ENCODE assay signal across 9 mouse cellular contexts in genomic region chr5:135263866-135264503, GRCm38 (mm10). TPM values are rescaled to one million over a fixed set of nuclear protein-coding genes. Genes with fewer than 3 reads are reported as not detected.
DNase-seq lines count a peak whose midpoint lies in the region; ATAC-seq and TF ChIP-seq lines count a peak whose summit lies in the region.
"Had no signal": no experiment of that assay in that cellular context is flagged by ENCODE, and none has a peak within 500 bp of the region (broad histone marks: within the 10 kb centered on the region; RNA-seq: fewer than 3 reads in every experiment).

No protein-coding gene starts in this region.

- peak overlapping the region; percentile 45 for H3K4me2 ChIP-seq in intestine, postnatal 0 days (replicated peaks; ENCODE audit: low read depth)
- H3K4me2 ChIP-seq in limb, embryonic 15.5 days: peak overlapping the region; percentile 17
- H3K4me2 ChIP-seq in midbrain, embryonic 13.5 days (replicated peaks): peak overlapping the region; percentile 19

- H3K4me3 ChIP-seq in ES-Bruce4 (ENCODE audit: low read depth, low read length): peak overlapping the region; percentile 2; the same call in 1 of the 2 replicates
- H3K4me3 ChIP-seq in heart, adult 2 months: peak overlapping the region; percentile 14; the same call in 1 of the 2 replicates
- no peak overlapping the region for H3K4me3 ChIP-seq in intestine, postnatal 0 days (ENCODE audit: low read depth, low read length)
- no peak overlapping the region for H3K4me3 ChIP-seq in limb, embryonic 15.5 days
- H3K4me3 ChIP-seq in midbrain, embryonic 13.5 days (replicated peaks): no peak overlapping the region

- TF ChIP-seq CTCF in ES-Bruce4 (IDR thresholded peaks at IDR 0.05; ENCODE audit: low read depth, low read length): no peak
- no peak for TF ChIP-seq CTCF in heart, adult 2 months (IDR thresholded peaks at IDR 0.05)
- no peak for TF ChIP-seq CTCF in intestine, postnatal 0 days (IDR thresholded peaks at IDR 0.05; ENCODE audit: low read depth)

- DNase-seq in heart, adult 2 months: peak; percentile 48 to 65
- DNase-seq in thymus, postnatal 10 days (ENCODE audit: low spot score in 2 of 2): peak; percentile 24 to 39

- no peaks in the 10 kb centered on the region for H3K79me2 ChIP-seq in heart, adult 2 months (replicated peaks; ENCODE audit: control insufficient read depth, insufficient read depth, low read length)

- TF ChIP-seq POLR2A in ES-Bruce4 (IDR thresholded peaks at IDR 0.05; ENCODE audit: insufficient read depth, low read length): no peak
- no peak for TF ChIP-seq POLR2A in heart, adult 2 months (IDR thresholded peaks at IDR 0.05; ENCODE audit: insufficient read depth, low read depth, low read length)

- H3K36me3 ChIP-seq in ES-Bruce4 (ENCODE audit: control insufficient read depth, insufficient read depth, low read length, poor library complexity, severe bottlenecking): no peaks in the 10 kb centered on the region
- no peaks in the 10 kb centered on the region for H3K36me3 ChIP-seq in heart, adult 2 months (ENCODE audit: control insufficient read depth, insufficient read depth, low read length)
- H3K36me3 ChIP-seq in intestine, postnatal 0 days (ENCODE audit: control insufficient read depth, insufficient read depth): no peaks in the 10 kb centered on the region
- H3K36me3 ChIP-seq in limb, embryonic 15.5 days: no peaks in the 10 kb centered on the region
- no peaks in the 10 kb centered on the region for H3K36me3 ChIP-seq in midbrain, embryonic 13.5 days

- H3K27me3 ChIP-seq in ES-Bruce4 (ENCODE audit: control insufficient read depth, insufficient read depth, low read length, poor library complexity, severe bottlenecking): no peaks in the 10 kb centered on the region
- no peaks in the 10 kb centered on the region for H3K27me3 ChIP-seq in heart, adult 2 months (ENCODE audit: control insufficient read depth, insufficient read depth, low read length)
- no peaks in the 10 kb centered on the region for H3K27me3 ChIP-seq in intestine, postnatal 0 days (replicated peaks; ENCODE audit: control insufficient read depth, insufficient read depth, low read length)
- H3K27me3 ChIP-seq in limb, embryonic 15.5 days: no peaks in the 10 kb centered on the region
- no peaks in the 10 kb centered on the region for H3K27me3 ChIP-seq in midbrain, embryonic 13.5 days

- H3K27ac ChIP-seq in ES-Bruce4 (ENCODE audit: insufficient read depth, low read length): no peak overlapping the region
- H3K27ac ChIP-seq in heart, adult 2 months: peak overlapping the region; percentile 16; the same call in 1 of the 2 replicates
- H3K27ac ChIP-seq in intestine, postnatal 0 days (ENCODE audit: low read depth, low read length): no peak overlapping the region
- H3K27ac ChIP-seq in limb, embryonic 15.5 days: peak overlapping the region; percentile 88
- H3K27ac ChIP-seq in midbrain, embryonic 13.5 days: peak overlapping the region; percentile 58
- H3K27ac ChIP-seq: liver, embryonic 14.5 days had no signal

- no peak overlapping the region for H3K9ac ChIP-seq in ES-Bruce4 (ENCODE audit: low read depth, poor library complexity, severe bottlenecking)
- H3K9ac ChIP-seq in heart, adult 2 months (ENCODE audit: low read depth, low read length): no peak overlapping the region
- H3K9ac ChIP-seq in intestine, postnatal 0 days (ENCODE audit: low read depth, low read length): peak overlapping the region; percentile 22; the same call in 1 of the 2 replicates
- H3K9ac ChIP-seq in limb, embryonic 15.5 days: peak overlapping the region; percentile 2; the same call in 1 of the 2 replicates
- peak overlapping the region; percentile 10; the same call in 1 of the 2 replicates for H3K9ac ChIP-seq in midbrain, embryonic 13.5 days (replicated peaks)
- H3K9ac ChIP-seq: liver, embryonic 14.5 days had no signal

- 22% methylated on average over 17 of the region's 17 CpGs for WGBS in heart, adult 2 months
- 19% methylated on average over 17 of the region's 17 CpGs for WGBS in intestine, postnatal 0 days
- WGBS in limb, embryonic 15.5 days: 15% methylated on average over 17 of the region's 17 CpGs
- 16% methylated on average over 17 of the region's 17 CpGs for WGBS in midbrain, embryonic 13.5 days

- intact Hi-C loops in heart, adult 2 months (cut with DNase I): no loop called here

- no peaks in the 10 kb centered on the region for H3K4me1 ChIP-seq in ES-Bruce4 (ENCODE audit: control insufficient read depth, insufficient read depth, low read length)
- H3K4me1 ChIP-seq in heart, adult 2 months (ENCODE audit: control insufficient read depth, insufficient read depth, low read length): peaks cover 4% of the 10 kb centered on the region
- peaks cover 8% of the 10 kb centered on the region; the same call in 1 of the 2 replicates for H3K4me1 ChIP-seq in intestine, postnatal 0 days (replicated peaks; ENCODE audit: control insufficient read depth, insufficient read depth, low read length)
- peaks cover 25% of the 10 kb centered on the region for H3K4me1 ChIP-seq in limb, embryonic 15.5 days
- H3K4me1 ChIP-seq in midbrain, embryonic 13.5 days (replicated peaks): peaks cover 20% of the 10 kb centered on the region

- no peak for TF ChIP-seq EP300 in ES-Bruce4 (IDR thresholded peaks at IDR 0.05; ENCODE audit: insufficient read depth, low read depth, low read length)
- TF ChIP-seq EP300 in heart, adult 2 months (IDR thresholded peaks at IDR 0.05; ENCODE audit: insufficient read depth, low read depth, low read length): no peak

- peak; percentile 71 for ATAC-seq in common myeloid progenitor, adult 5-6 weeks (replicated peaks; ENCODE audit: low read depth, poor library complexity, severe bottlenecking)
- peak; percentile 70 for ATAC-seq in intestine, postnatal 0 days
- peak; percentile 88 for ATAC-seq in limb, embryonic 15.5 days (ENCODE audit: insufficient number of reproducible peaks, low FRiP score, low TSS enrichment, low read depth)
- ATAC-seq in midbrain, embryonic 13.5 days: peak; percentile 84
- no peak for ATAC-seq in inflammation-experienced regulatory T-cells, adult 6 months

- no peaks in the 10 kb centered on the region for H3K9me3 ChIP-seq in ES-Bruce4 (replicated peaks; ENCODE audit: control insufficient read depth, insufficient read depth, low read length, poor library complexity, severe bottlenecking)
- H3K9me3 ChIP-seq in intestine, postnatal 0 days (ENCODE audit: control insufficient read depth): no peaks in the 10 kb centered on the region
- no peaks in the 10 kb centered on the region for H3K9me3 ChIP-seq in limb, embryonic 15.5 days
- no peaks in the 10 kb centered on the region for H3K9me3 ChIP-seq in midbrain, embryonic 13.5 days

RNA-seq across cellular contexts. Expression of gene Fzd9, which starts 13.0 kb away (rescaled TPM):
- polyA plus RNA-seq in ES-Bruce4 (2011; ENCODE audit: insufficient read depth, insufficient read length, low read depth, missing spikeins): 2.8 and 3.0 TPM in 2 replicates
- 0.14 and 0.29 TPM in 2 replicates for total RNA-seq in common myeloid progenitor, adult 5-6 weeks (2017)
- total RNA-seq in heart, adult 2 months (2021): 1 to 10 TPM in 1 of 2 experiments, under 1 TPM in 1; 0.78 to 1.3 TPM
- polyA plus RNA-seq in heart, adult 2 months (2012; rRNA removed): 1.8 TPM in 2 replicates
- 0.07 and 0.18 TPM in 2 replicates for polyA plus RNA-seq in intestine, postnatal 0 days (2015; fragmentation: Nextera tagmentation; extraction: Ambion mirVana)
- polyA plus RNA-seq in limb, embryonic 15.5 days (2015; fragmentation: Nextera tagmentation; extraction: Ambion mirVana): 18.6 and 23.3 TPM in 2 replicates
- 11.3 and 12.2 TPM in 2 replicates for polyA plus RNA-seq in midbrain, embryonic 13.5 days (2015; fragmentation: Nextera tagmentation; extraction: Ambion mirVana)
- polyA plus RNA-seq in inflammation-experienced regulatory T-cells, adult 6 months (2017; shearing (Covaris generic)): under 1 TPM in 1 of 3 experiments, not detected in 2; 0.15 TPM

Comparison
In these comparisons a context has a peak if more than half of its experiments do, and no peak if none do; other contexts are left out.
1. H3K27ac ChIP-seq: peak in heart, adult 2 months (single experiment), limb, embryonic 15.5 days (single experiment) and midbrain, embryonic 13.5 days (single experiment); none in ES-Bruce4 (single experiment) and intestine, postnatal 0 days (single experiment).
2. H3K4me3 ChIP-seq: peak in ES-Bruce4 (single experiment) and heart, adult 2 months (single experiment); none in intestine, postnatal 0 days (single experiment), limb, embryonic 15.5 days (single experiment) and midbrain, embryonic 13.5 days (single experiment).
3. H3K9ac ChIP-seq: peak in intestine, postnatal 0 days (single experiment), limb, embryonic 15.5 days (single experiment) and midbrain, embryonic 13.5 days (single experiment); none in ES-Bruce4 (single experiment) and heart, adult 2 months (single experiment).
4. Peak in every context shown above with its lines, with median percentiles within 50 percentile points of each other: H3K4me2 ChIP-seq.